Mouse (Mus musculus) heart, adult 8-10 months (tissue): ENCODE data around the gene Zfhx3. TPM values are rescaled to one million over a fixed set of nuclear protein-coding genes. Genes with fewer than 3 reads are reported as not detected.

ENCODE experiments used
- DNase-seq: peaks from one replicate; pipeline ENCODE4 v3.0.0; 2022; ENCODE audit warnings: low spot score
- total RNA-seq, 4 experiments: library from RNA; stranded (reverse); gene quantifications; 2 replicates each; pipeline ENCODE4 v1.2.4; 2022

Gene Zfhx3
- total RNA-seq, 4 experiments from 2014 or later: 7.7 to 8.0 (median 7.8) TPM

- peak; percentile 63 for DNase-seq
Measured at GRCm38 (mm10) chr8:108714636-108715415, 772.4 kb downstream of the Zfhx3 start.

GRCm38 (mm10) chr8:108715416-108715948, 773.0 kb downstream of the Zfhx3 start:
- DNase-seq: no peak

GRCm38 (mm10) chr8:108716291-108716811, 773.9 kb downstream of the Zfhx3 start:
- no peak for DNase-seq

GRCm38 (mm10) chr8:108717545-108717944, 775.1 kb downstream of the Zfhx3 start:
- no peak for DNase-seq

- DNase-seq: no peak
Measured at GRCm38 (mm10) chr8:108718031-108718430, 775.6 kb downstream of the Zfhx3 start.

GRCm38 (mm10) chr8:108720840-108721239, 778.4 kb downstream of the Zfhx3 start:
- DNase-seq: no peak

- DNase-seq: peak; percentile 78
Measured at GRCm38 (mm10) chr8:108722671-108723513, 780.4 kb downstream of the Zfhx3 start.

- DNase-seq: no peak
Measured at GRCm38 (mm10) chr8:108723636-108724035, 781.2 kb downstream of the Zfhx3 start.

- no peak for DNase-seq
Measured at GRCm38 (mm10) chr8:108724818-108725506, 782.5 kb downstream of the Zfhx3 start.

GRCm38 (mm10) chr8:108725631-108726030, 783.2 kb downstream of the Zfhx3 start:
- DNase-seq: no peak

- no peak for DNase-seq
Measured at GRCm38 (mm10) chr8:108726541-108727241, 784.2 kb downstream of the Zfhx3 start.

- DNase-seq: no peak
Measured at GRCm38 (mm10) chr8:108729169-108729568, 786.7 kb downstream of the Zfhx3 start.

GRCm38 (mm10) chr8:108729667-108730329, 787.4 kb downstream of the Zfhx3 start:
- DNase-seq: no peak

- no peak for DNase-seq
Measured at GRCm38 (mm10) chr8:108730907-108731440, 788.5 kb downstream of the Zfhx3 start.

GRCm38 (mm10) chr8:108732500-108732899, 790.1 kb downstream of the Zfhx3 start:
- DNase-seq: no peak

- DNase-seq: no peak
Measured at GRCm38 (mm10) chr8:108733385-108733784, 790.9 kb downstream of the Zfhx3 start.

GRCm38 (mm10) chr8:108736442-108736841, 794.0 kb downstream of the Zfhx3 start:
- no peak for DNase-seq

GRCm38 (mm10) chr8:108738179-108738578, 795.7 kb downstream of the Zfhx3 start:
- DNase-seq: no peak

GRCm38 (mm10) chr8:108739517-108739916, 797.1 kb downstream of the Zfhx3 start:
- no peak for DNase-seq

GRCm38 (mm10) chr8:108740443-108740842, 798.0 kb downstream of the Zfhx3 start:
- DNase-seq: no peak
